Mouse (Mus musculus): ENCODE data around the gene Cenpi. TPM values are rescaled to one million over a fixed set of nuclear protein-coding genes. Genes with fewer than 3 reads are reported as not detected.
"Not testable (repeated sequence)": the region's sequence is repeated elsewhere in the genome, so short reads cannot be mapped to it uniquely, and the experiment has no call there.

Cenpi gene
- total RNA-seq (2021) = 1 to 10 TPM; 5.9 to 7.6 TPM
- long read RNA-seq, experiment 1, transcript Cenpi-201 (23 exons, 3,227 nt) = major isoform, 5 of 6 reads
- long read RNA-seq, experiment 1, partial matches to known transcripts = 0 of 6 reads
- long read RNA-seq, experiment 1, other reads (novel, unspliced or antisense) = 1 of 6 reads
- long read RNA-seq, experiment 2, partial matches to known transcripts = 0 of 6 reads
- long read RNA-seq, experiment 2, other reads (novel, unspliced or antisense) = 1 of 6 reads

GRCm38 (mm10) chrX:134307534-134308274, at the start of gene Cenpi:
Gene Cenpi (plus strand): TSS chrX:134308084.
- DNase-seq (ENCODE audit: low spot score in 2 of 2) = peak; percentile 74 to 83

GRCm38 (mm10) chrX:134261191-134261590, 46.7 kb upstream of the Cenpi start:
- no peak for DNase-seq (ENCODE audit: low spot score in 2 of 2)

GRCm38 (mm10) chrX:134262129-134262528, 45.8 kb upstream of the Cenpi start:
- no peak for DNase-seq (ENCODE audit: low spot score in 2 of 2)

- peak in 1 of 2 experiments; percentile 27 for DNase-seq (ENCODE audit: low spot score in 2 of 2)
Measured at GRCm38 (mm10) chrX:134275715-134276114, 32.2 kb upstream of the Cenpi start.

GRCm38 (mm10) chrX:134276275-134277160, 31.4 kb upstream of the Cenpi start, which contains the start of gene Trmt2b:
Gene Trmt2b (minus strand): TSS chrX:134276984.
- DNase-seq (ENCODE audit: low spot score in 2 of 2) = peak; percentile 39 to 57

GRCm38 (mm10) chrX:134280531-134280930, 27.4 kb upstream of the Cenpi start:
- DNase-seq (ENCODE audit: low spot score in 2 of 2) = no peak

- no peak for DNase-seq (ENCODE audit: low spot score in 2 of 2)
Measured at GRCm38 (mm10) chrX:134285102-134285501, 22.8 kb upstream of the Cenpi start.

GRCm38 (mm10) chrX:134285791-134286190, 22.1 kb upstream of the Cenpi start:
- DNase-seq (ENCODE audit: low spot score in 2 of 2) = no peak

- DNase-seq (ENCODE audit: low spot score in 2 of 2) = no peak
Measured at GRCm38 (mm10) chrX:134287305-134287704, 20.6 kb upstream of the Cenpi start.

- DNase-seq (ENCODE audit: low spot score in 2 of 2) = peak in 1 of 2 experiments; percentile 8
Measured at GRCm38 (mm10) chrX:134296301-134296700, 11.6 kb upstream of the Cenpi start.

- DNase-seq (ENCODE audit: low spot score in 2 of 2) = no peak
Measured at GRCm38 (mm10) chrX:134296737-134297136, 11.1 kb upstream of the Cenpi start.

GRCm38 (mm10) chrX:134297195-134297594, 10.7 kb upstream of the Cenpi start:
- no peak for DNase-seq (ENCODE audit: low spot score in 2 of 2)

GRCm38 (mm10) chrX:134300219-134300618, 7.7 kb upstream of the Cenpi start:
- no peak for DNase-seq (ENCODE audit: low spot score in 2 of 2)

GRCm38 (mm10) chrX:134303287-134303686, 4.6 kb upstream of the Cenpi start:
- no peak for DNase-seq (ENCODE audit: low spot score in 2 of 2)

- DNase-seq (ENCODE audit: low spot score in 2 of 2) = no peak
Measured at GRCm38 (mm10) chrX:134308275-134308634, 371 bp downstream of the Cenpi start.

GRCm38 (mm10) chrX:134311193-134311592, 3.3 kb downstream of the Cenpi start:
- DNase-seq (ENCODE audit: low spot score in 2 of 2) = not testable (repeated sequence)

- peak in 1 of 2 experiments; percentile 9 for DNase-seq (ENCODE audit: low spot score in 2 of 2)
Measured at GRCm38 (mm10) chrX:134319153-134319932, 11.5 kb downstream of the Cenpi start.

GRCm38 (mm10) chrX:134333280-134333679, 25.4 kb downstream of the Cenpi start:
- DNase-seq (ENCODE audit: low spot score in 2 of 2) = peak in 1 of 2 experiments; percentile 7

- DNase-seq (ENCODE audit: low spot score in 2 of 2) = no peak
Measured at GRCm38 (mm10) chrX:134342735-134343134, 34.9 kb downstream of the Cenpi start.

GRCm38 (mm10) chrX:134350205-134350604, 42.3 kb downstream of the Cenpi start:
- no peak for DNase-seq (ENCODE audit: low spot score in 2 of 2)

- DNase-seq (ENCODE audit: low spot score in 2 of 2) = no peak
Measured at GRCm38 (mm10) chrX:134353848-134354247, 46.0 kb downstream of the Cenpi start.
